Comparison of ENCODE assay signal across 8 mouse cellular contexts in the genomic region with DNA sequence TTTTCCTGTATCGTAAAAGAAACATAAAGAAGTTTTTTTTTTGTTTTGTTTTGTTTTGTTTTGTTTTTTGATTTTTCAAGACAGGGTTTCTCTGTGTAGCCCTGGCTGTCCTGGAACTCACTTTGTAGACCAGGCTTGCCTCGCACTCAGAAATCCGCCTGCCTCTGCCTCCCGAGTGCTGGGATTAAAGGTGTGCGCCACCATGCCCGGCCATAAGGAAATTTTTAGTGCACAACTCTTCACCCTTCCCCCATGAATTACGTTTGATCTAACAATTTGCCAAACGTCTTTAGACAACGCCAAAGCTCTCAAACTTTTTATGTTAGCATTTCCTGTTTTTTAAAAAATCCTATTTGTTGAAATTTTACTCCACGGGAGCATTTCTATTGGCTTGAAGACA. TPM values are rescaled to one million over a fixed set of nuclear protein-coding genes. Genes with fewer than 3 reads are reported as not detected.
A peak's percentile ranks its signal among the peaks of the same experiment; 100 is the strongest.
DNase-seq lines count a peak whose midpoint lies in the region; ATAC-seq and TF ChIP-seq lines count a peak whose summit lies in the region.
"Not testable (repeated sequence)": the region's sequence is repeated elsewhere in the genome, so short reads cannot be mapped to it uniquely, and the experiment has no call there.

No protein-coding gene starts in this region.

- WGBS in embryonic facial prominence, embryonic 10.5 days = 58% methylated on average over 10 of the region's 10 CpGs
- 47% methylated on average over 10 of the region's 10 CpGs for WGBS in forebrain, embryonic 16.5 days
- WGBS in hindbrain, embryonic 11.5 days = 54% methylated on average over 10 of the region's 10 CpGs
- 41% methylated on average over 10 of the region's 10 CpGs for WGBS in kidney, embryonic 15.5 days
- 31% methylated on average over 10 of the region's 10 CpGs for WGBS in liver, embryonic 13.5 days (ENCODE audit: insufficient replicate concordance)
- 54% methylated on average over 10 of the region's 10 CpGs for WGBS in midbrain, embryonic 12.5 days
- 17% methylated on average over 10 of the region's 10 CpGs for WGBS in small intestine, adult 2 months

- H3K4me1 ChIP-seq in ES-Bruce4 (ENCODE audit: control insufficient read depth, insufficient read depth, low read length); hindbrain, embryonic 11.5 days (replicated peaks; ENCODE audit: control insufficient read depth, insufficient read depth, low read length): not testable (repeated sequence)
- peaks cover 50% of the 10 kb centered on the region for H3K4me1 ChIP-seq in embryonic facial prominence, embryonic 10.5 days
- peaks cover 37% of the 10 kb centered on the region for H3K4me1 ChIP-seq in forebrain, embryonic 16.5 days (replicated peaks; ENCODE audit: control insufficient read depth, insufficient read depth, low read length)
- H3K4me1 ChIP-seq in kidney, embryonic 15.5 days = peaks cover 63% of the 10 kb centered on the region
- H3K4me1 ChIP-seq in liver, embryonic 13.5 days (replicated peaks) = peaks cover 60% of the 10 kb centered on the region
- H3K4me1 ChIP-seq in midbrain, embryonic 12.5 days = peaks cover 31% of the 10 kb centered on the region
- peaks cover 13% of the 10 kb centered on the region; the same call in 1 of the 2 replicates for H3K4me1 ChIP-seq in small intestine, adult 2 months (ENCODE audit: control insufficient read depth, insufficient read depth, insufficient read length, low read length)

- DNase-seq in embryonic facial prominence, embryonic 10.5 days (ENCODE audit: low spot score); hindbrain, embryonic 11.5 days (ENCODE audit: low spot score); liver, embryonic 13.5 days: not testable (repeated sequence)

- H3K4me3 ChIP-seq in ES-Bruce4 (ENCODE audit: low read depth, low read length); small intestine, adult 2 months (ENCODE audit: low read depth, low read length): not testable (repeated sequence)
- peak overlapping the region; percentile 89 for H3K4me3 ChIP-seq in embryonic facial prominence, embryonic 10.5 days
- H3K4me3 ChIP-seq in forebrain, embryonic 16.5 days (replicated peaks; ENCODE audit: low read length) = peak overlapping the region; percentile 100
- peak overlapping the region; percentile 99 for H3K4me3 ChIP-seq in hindbrain, embryonic 11.5 days (ENCODE audit: low read depth, low read length)
- peak overlapping the region; percentile 74 for H3K4me3 ChIP-seq in kidney, embryonic 15.5 days (replicated peaks)
- peak overlapping the region; percentile 99 for H3K4me3 ChIP-seq in liver, embryonic 13.5 days (replicated peaks)
- peak overlapping the region; percentile 90 for H3K4me3 ChIP-seq in midbrain, embryonic 12.5 days

- not testable (repeated sequence) for TF ChIP-seq POLR2A in ES-Bruce4 (IDR thresholded peaks at IDR 0.05; ENCODE audit: insufficient read depth, low read length); small intestine, adult 2 months (IDR thresholded peaks at IDR 0.05; ENCODE audit: low read depth, low read length)

- peaks cover 17% of the 10 kb centered on the region for H3K36me3 ChIP-seq in ES-Bruce4 (ENCODE audit: control insufficient read depth, insufficient read depth, low read length, poor library complexity, severe bottlenecking)
- H3K36me3 ChIP-seq in embryonic facial prominence, embryonic 10.5 days (replicated peaks) = peaks cover 51% of the 10 kb centered on the region
- peaks cover 17% of the 10 kb centered on the region for H3K36me3 ChIP-seq in forebrain, embryonic 16.5 days (ENCODE audit: control insufficient read depth, insufficient read depth)
- H3K36me3 ChIP-seq in hindbrain, embryonic 11.5 days (ENCODE audit: control insufficient read depth, insufficient read depth, low read length) = peaks cover 10% of the 10 kb centered on the region; the same call in 1 of the 2 replicates
- H3K36me3 ChIP-seq in kidney, embryonic 15.5 days = peaks cover 46% of the 10 kb centered on the region
- H3K36me3 ChIP-seq in liver, embryonic 13.5 days = peaks cover 48% of the 10 kb centered on the region
- peaks cover 44% of the 10 kb centered on the region for H3K36me3 ChIP-seq in midbrain, embryonic 12.5 days
- peaks cover 20% of the 10 kb centered on the region for H3K36me3 ChIP-seq in small intestine, adult 2 months (ENCODE audit: control insufficient read depth, insufficient read depth, low read length)

- not testable (repeated sequence) for H3K9ac ChIP-seq in ES-Bruce4 (ENCODE audit: low read depth, poor library complexity, severe bottlenecking); forebrain, embryonic 16.5 days (replicated peaks; ENCODE audit: low read depth, low read length); hindbrain, embryonic 11.5 days (ENCODE audit: low read depth, low read length); kidney, embryonic 15.5 days; midbrain, embryonic 12.5 days (replicated peaks)
- peak overlapping the region; percentile 51 for H3K9ac ChIP-seq in liver, embryonic 13.5 days

- H3K4me2 ChIP-seq in forebrain, embryonic 16.5 days (ENCODE audit: low read length) = peak overlapping the region; percentile 46
- H3K4me2 ChIP-seq in hindbrain, embryonic 11.5 days (replicated peaks; ENCODE audit: low read depth, low read length) = not testable (repeated sequence)
- peak overlapping the region; percentile 76 for H3K4me2 ChIP-seq in kidney, embryonic 15.5 days
- peak overlapping the region; percentile 86 for H3K4me2 ChIP-seq in liver, embryonic 13.5 days
- peak overlapping the region; percentile 70 for H3K4me2 ChIP-seq in midbrain, embryonic 12.5 days (replicated peaks)

- H3K9me3 ChIP-seq in ES-Bruce4 (replicated peaks; ENCODE audit: control insufficient read depth, insufficient read depth, low read length, poor library complexity, severe bottlenecking); embryonic facial prominence, embryonic 10.5 days; forebrain, embryonic 16.5 days (ENCODE audit: control insufficient read depth, low read length); hindbrain, embryonic 11.5 days (ENCODE audit: control insufficient read depth, low read length); kidney, embryonic 15.5 days (replicated peaks); liver, embryonic 13.5 days (replicated peaks); midbrain, embryonic 12.5 days: not testable (repeated sequence)

- H3K27me3 ChIP-seq in ES-Bruce4 (ENCODE audit: control insufficient read depth, insufficient read depth, low read length, poor library complexity, severe bottlenecking); embryonic facial prominence, embryonic 10.5 days (replicated peaks; ENCODE audit: low read depth, poor library complexity, severe bottlenecking); forebrain, embryonic 16.5 days (replicated peaks; ENCODE audit: control insufficient read depth, insufficient read depth, low read length); hindbrain, embryonic 11.5 days (ENCODE audit: control insufficient read depth, insufficient read depth, low read length); kidney, embryonic 15.5 days; liver, embryonic 13.5 days; midbrain, embryonic 12.5 days; small intestine, adult 2 months (ENCODE audit: control insufficient read depth, insufficient read depth, low read length): not testable (repeated sequence)

- TF ChIP-seq EP300 in ES-Bruce4 (IDR thresholded peaks at IDR 0.05; ENCODE audit: insufficient read depth, low read depth, low read length) = not testable (repeated sequence)

- H3K27ac ChIP-seq in ES-Bruce4 (ENCODE audit: insufficient read depth, low read length) = peak overlapping the region; percentile 37; the same call in 1 of the 2 replicates
- H3K27ac ChIP-seq in embryonic facial prominence, embryonic 10.5 days (replicated peaks) = peak overlapping the region; percentile 97
- H3K27ac ChIP-seq in forebrain, embryonic 16.5 days (ENCODE audit: low read length) = peak overlapping the region; percentile 99
- peak overlapping the region; percentile 98 for H3K27ac ChIP-seq in hindbrain, embryonic 11.5 days (ENCODE audit: low read depth, low read length)
- H3K27ac ChIP-seq in kidney, embryonic 15.5 days = peak overlapping the region; percentile 100
- H3K27ac ChIP-seq in liver, embryonic 13.5 days = peak overlapping the region; percentile 100
- peak overlapping the region; percentile 99 for H3K27ac ChIP-seq in midbrain, embryonic 12.5 days (replicated peaks)
- peak overlapping the region; percentile 97 for H3K27ac ChIP-seq in small intestine, adult 2 months (ENCODE audit: insufficient read depth, low read depth, low read length)

- not testable (repeated sequence) for TF ChIP-seq CTCF in ES-Bruce4 (IDR thresholded peaks at IDR 0.05; ENCODE audit: low read depth, low read length); small intestine, adult 2 months (IDR thresholded peaks at IDR 0.05; ENCODE audit: extremely low read depth, insufficient read length, insufficient replicate concordance, low read depth, low read length)

- not testable (repeated sequence) for ATAC-seq in forebrain, embryonic 16.5 days; hindbrain, embryonic 11.5 days (ENCODE audit: low FRiP score); kidney, embryonic 15.5 days (replicated peaks; ENCODE audit: low FRiP score); liver, embryonic 13.5 days (ENCODE audit: low read depth); midbrain, embryonic 12.5 days (ENCODE audit: low FRiP score, low read depth)

RNA-seq across cellular contexts. Expression of a gene that starts 0.5 kb away (rescaled TPM):
- 878 and 879 TPM in 2 replicates for polyA plus RNA-seq in ES-Bruce4 (2011; ENCODE audit: insufficient read depth, insufficient read length, low read depth, missing spikeins)
- polyA plus RNA-seq in embryonic facial prominence, embryonic 10.5 days (2016; fragmentation: Nextera tagmentation; extraction: Ambion mirVana) = 3,028 and 3,069 TPM in 2 replicates
- 3,630 and 3,701 TPM in 2 replicates for polyA plus RNA-seq in forebrain, embryonic 16.5 days (2015; fragmentation: Nextera tagmentation; extraction: Ambion mirVana)
- polyA plus RNA-seq in hindbrain, embryonic 11.5 days (2014; fragmentation: Nextera tagmentation; extraction: Ambion mirVana) = 3,904 and 4,056 TPM in 2 replicates
- polyA plus RNA-seq in kidney, embryonic 15.5 days (2015; fragmentation: Nextera tagmentation; extraction: Ambion mirVana) = 2,798 and 2,930 TPM in 2 replicates
- polyA plus RNA-seq in liver, embryonic 13.5 days (2015; fragmentation: Nextera tagmentation; extraction: Ambion mirVana) = 1,341 and 1,482 TPM in 2 replicates
- polyA plus RNA-seq in midbrain, embryonic 12.5 days (2016; fragmentation: Nextera tagmentation; extraction: Ambion mirVana) = 3,169 and 3,187 TPM in 2 replicates
- polyA plus RNA-seq in small intestine, adult 2 months (2012; rRNA removed) = 320 and 703 TPM in 2 replicates

RNA-seq across cellular contexts. Expression of a gene that starts 1.5 kb away (rescaled TPM):
- polyA plus RNA-seq in ES-Bruce4 (2011; ENCODE audit: insufficient read depth, insufficient read length, low read depth, missing spikeins) = 14.4 and 19.6 TPM in 2 replicates
- polyA plus RNA-seq in embryonic facial prominence, embryonic 10.5 days (2016; fragmentation: Nextera tagmentation; extraction: Ambion mirVana) = 41.1 and 45.1 TPM in 2 replicates
- 56.0 and 60.5 TPM in 2 replicates for polyA plus RNA-seq in forebrain, embryonic 16.5 days (2015; fragmentation: Nextera tagmentation; extraction: Ambion mirVana)
- polyA plus RNA-seq in hindbrain, embryonic 11.5 days (2014; fragmentation: Nextera tagmentation; extraction: Ambion mirVana) = 38.8 and 44.3 TPM in 2 replicates
- polyA plus RNA-seq in kidney, embryonic 15.5 days (2015; fragmentation: Nextera tagmentation; extraction: Ambion mirVana) = 37.0 and 47.4 TPM in 2 replicates
- polyA plus RNA-seq in liver, embryonic 13.5 days (2015; fragmentation: Nextera tagmentation; extraction: Ambion mirVana) = 16.3 and 16.8 TPM in 2 replicates
- polyA plus RNA-seq in midbrain, embryonic 12.5 days (2016; fragmentation: Nextera tagmentation; extraction: Ambion mirVana) = 47.7 and 50.1 TPM in 2 replicates
- 19.9 and 29.1 TPM in 2 replicates for polyA plus RNA-seq in small intestine, adult 2 months (2012; rRNA removed)

RNA-seq across cellular contexts. Expression of a gene that starts 13.9 kb away (rescaled TPM):
- polyA plus RNA-seq in ES-Bruce4 (2011; ENCODE audit: insufficient read depth, insufficient read length, low read depth, missing spikeins) = 0.99 and 1.5 TPM in 2 replicates
- not detected in 2 replicates for polyA plus RNA-seq in embryonic facial prominence, embryonic 10.5 days (2016; fragmentation: Nextera tagmentation; extraction: Ambion mirVana)
- polyA plus RNA-seq in forebrain, embryonic 16.5 days (2015; fragmentation: Nextera tagmentation; extraction: Ambion mirVana) = 0.32 and 0.70 TPM in 2 replicates
- polyA plus RNA-seq in hindbrain, embryonic 11.5 days (2014; fragmentation: Nextera tagmentation; extraction: Ambion mirVana) = 0.34 TPM in 1 of 2 replicates, not detected in the other
- polyA plus RNA-seq in kidney, embryonic 15.5 days (2015; fragmentation: Nextera tagmentation; extraction: Ambion mirVana) = 0.30 and 0.32 TPM in 2 replicates
- 0.09 TPM in 1 of 2 replicates, not detected in the other for polyA plus RNA-seq in liver, embryonic 13.5 days (2015; fragmentation: Nextera tagmentation; extraction: Ambion mirVana)
- polyA plus RNA-seq in midbrain, embryonic 12.5 days (2016; fragmentation: Nextera tagmentation; extraction: Ambion mirVana) = 0.22 TPM in 1 of 2 replicates, not detected in the other
- polyA plus RNA-seq in small intestine, adult 2 months (2012; rRNA removed) = 0.19 TPM in 1 of 2 replicates, not detected in the other

RNA-seq across cellular contexts. Expression of a gene that starts 16.0 kb away (rescaled TPM):
- polyA plus RNA-seq in ES-Bruce4 (2011; ENCODE audit: insufficient read depth, insufficient read length, low read depth, missing spikeins) = 21.5 and 24.6 TPM in 2 replicates
- 75.8 and 80.6 TPM in 2 replicates for polyA plus RNA-seq in embryonic facial prominence, embryonic 10.5 days (2016; fragmentation: Nextera tagmentation; extraction: Ambion mirVana)
- 30.2 and 39.1 TPM in 2 replicates for polyA plus RNA-seq in forebrain, embryonic 16.5 days (2015; fragmentation: Nextera tagmentation; extraction: Ambion mirVana)
- polyA plus RNA-seq in hindbrain, embryonic 11.5 days (2014; fragmentation: Nextera tagmentation; extraction: Ambion mirVana) = 51.2 and 55.7 TPM in 2 replicates
- 156 and 179 TPM in 2 replicates for polyA plus RNA-seq in kidney, embryonic 15.5 days (2015; fragmentation: Nextera tagmentation; extraction: Ambion mirVana)
- 20.4 and 21.4 TPM in 2 replicates for polyA plus RNA-seq in liver, embryonic 13.5 days (2015; fragmentation: Nextera tagmentation; extraction: Ambion mirVana)
- polyA plus RNA-seq in midbrain, embryonic 12.5 days (2016; fragmentation: Nextera tagmentation; extraction: Ambion mirVana) = 57.9 and 68.9 TPM in 2 replicates
- polyA plus RNA-seq in small intestine, adult 2 months (2012; rRNA removed) = 22.4 and 26.5 TPM in 2 replicates

RNA-seq across cellular contexts. Expression of a gene that starts 20.6 kb away (rescaled TPM):
- polyA plus RNA-seq in ES-Bruce4 (2011; ENCODE audit: insufficient read depth, insufficient read length, low read depth, missing spikeins) = 6.4 and 7.7 TPM in 2 replicates
- 6.3 and 8.4 TPM in 2 replicates for polyA plus RNA-seq in embryonic facial prominence, embryonic 10.5 days (2016; fragmentation: Nextera tagmentation; extraction: Ambion mirVana)
- 76.1 and 87.8 TPM in 2 replicates for polyA plus RNA-seq in forebrain, embryonic 16.5 days (2015; fragmentation: Nextera tagmentation; extraction: Ambion mirVana)
- 21.2 and 22.2 TPM in 2 replicates for polyA plus RNA-seq in hindbrain, embryonic 11.5 days (2014; fragmentation: Nextera tagmentation; extraction: Ambion mirVana)
- polyA plus RNA-seq in kidney, embryonic 15.5 days (2015; fragmentation: Nextera tagmentation; extraction: Ambion mirVana) = 7.5 and 9.3 TPM in 2 replicates
- 6.4 and 7.0 TPM in 2 replicates for polyA plus RNA-seq in liver, embryonic 13.5 days (2015; fragmentation: Nextera tagmentation; extraction: Ambion mirVana)
- 35.9 and 36.0 TPM in 2 replicates for polyA plus RNA-seq in midbrain, embryonic 12.5 days (2016; fragmentation: Nextera tagmentation; extraction: Ambion mirVana)
- 1.7 and 3.2 TPM in 2 replicates for polyA plus RNA-seq in small intestine, adult 2 months (2012; rRNA removed)

Comparison
In these comparisons a context has a peak if more than half of its experiments do, and no peak if none do; other contexts are left out.
1. H3K27ac ChIP-seq: peak in every context shown above with its lines; median percentile 100 in kidney, embryonic 15.5 days; 100 in liver, embryonic 13.5 days; 99 in forebrain, embryonic 16.5 days; 99 in midbrain, embryonic 12.5 days; 98 in hindbrain, embryonic 11.5 days; 97 in embryonic facial prominence, embryonic 10.5 days; 97 in small intestine, adult 2 months; 37 in ES-Bruce4.